13 mouse cellular contexts compared by ENCODE assay signal in the genomic region with DNA sequence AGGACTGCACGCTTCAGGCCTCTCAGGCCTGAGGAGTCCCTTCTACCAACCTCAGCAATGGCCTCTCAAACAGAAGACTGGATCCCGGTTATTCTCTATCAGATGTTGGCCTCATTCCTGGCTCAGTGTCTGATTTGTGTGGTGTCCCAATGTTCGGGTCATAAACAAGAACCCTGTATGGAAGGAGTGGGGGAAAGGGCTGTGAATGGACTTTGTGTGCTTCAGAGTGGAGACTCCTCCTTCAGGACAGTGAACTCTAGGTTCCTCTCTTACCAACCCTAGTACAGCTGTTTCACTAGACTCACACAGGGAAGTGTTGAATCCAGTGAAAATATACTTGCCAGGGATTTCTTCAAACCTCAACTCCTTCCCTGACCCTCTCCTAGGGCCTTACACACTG. TPM values are rescaled to one million over a fixed set of nuclear protein-coding genes. Genes with fewer than 3 reads are reported as not detected.
A peak's percentile ranks its signal among the peaks of the same experiment; 100 is the strongest.
DNase-seq lines count a peak whose midpoint lies in the region; ATAC-seq and TF ChIP-seq lines count a peak whose summit lies in the region.
"Had no signal": no experiment of that assay in that cellular context is flagged by ENCODE, and none has a peak within 500 bp of the region (broad histone marks: within the 10 kb centered on the region; RNA-seq: fewer than 3 reads in every experiment).

No protein-coding gene starts in this region.

- H3K4me2 ChIP-seq in kidney, embryonic 15.5 days, result no peak overlapping the region
- H3K4me2 ChIP-seq in embryonic facial prominence, embryonic 13.5 days, result 0 out of 2 replicates have a peak overlapping the region, but pooled peaks have one; percentile 32
- H3K4me2 ChIP-seq in limb, embryonic 14.5 days (replicated peaks; ENCODE audit: low read depth, low read length, severe bottlenecking), result no peak overlapping the region

- no peak for DNase-seq in gastrocnemius, adult 2 months
- no peak for DNase-seq in gastrocnemius, adult 18-20 months (ENCODE audit: low spot score)
- no peak for DNase-seq in kidney, postnatal 14 days
- no peak for DNase-seq in limb, embryonic 14.5 days (ENCODE audit: low spot score)
- DNase-seq in left cerebral cortex, adult 11 months (ENCODE audit: low spot score), result no peak
- DNase-seq: adrenal gland, postnatal 10 days; cerebellum, adult 11 months; thymus, postnatal 14 days had no signal

- no peak for TF ChIP-seq POLR2A in limb, embryonic 14.5 days (IDR thresholded peaks at IDR 0.05; ENCODE audit: borderline replicate concordance, extremely low read depth, insufficient read depth, insufficient read length)

- H3K4me1 ChIP-seq in kidney, embryonic 15.5 days, result no peaks in the 10 kb centered on the region
- H3K4me1 ChIP-seq in embryonic facial prominence, embryonic 13.5 days, result peaks cover 27% of the 10 kb centered on the region
- peaks cover 38% of the 10 kb centered on the region for H3K4me1 ChIP-seq in limb, embryonic 14.5 days (ENCODE audit: control insufficient read depth, insufficient read depth, low read length)

- no peaks in the 10 kb centered on the region for H3K36me3 ChIP-seq in kidney, embryonic 15.5 days
- H3K36me3 ChIP-seq in embryonic facial prominence, embryonic 13.5 days, result no peaks in the 10 kb centered on the region
- H3K36me3 ChIP-seq in limb, embryonic 14.5 days (ENCODE audit: control insufficient read depth, insufficient read depth, low read length), result no peaks in the 10 kb centered on the region

- H3K9me3 ChIP-seq in kidney, embryonic 15.5 days (replicated peaks), result no peaks in the 10 kb centered on the region
- H3K9me3 ChIP-seq in embryonic facial prominence, embryonic 13.5 days, result no peaks in the 10 kb centered on the region
- no peaks in the 10 kb centered on the region for H3K9me3 ChIP-seq in limb, embryonic 14.5 days (ENCODE audit: control insufficient read depth, low read length)

- no peak overlapping the region for H3K9ac ChIP-seq in kidney, embryonic 15.5 days
- no peak overlapping the region for H3K9ac ChIP-seq in embryonic facial prominence, embryonic 13.5 days
- no peak overlapping the region for H3K9ac ChIP-seq in limb, embryonic 14.5 days (ENCODE audit: low read depth, low read length, severe bottlenecking)

- peaks cover 22% of the 10 kb centered on the region; the same call in 1 of the 2 replicates for H3K27me3 ChIP-seq in kidney, embryonic 15.5 days
- H3K27me3 ChIP-seq in embryonic facial prominence, embryonic 13.5 days, result peaks cover 7% of the 10 kb centered on the region; the same call in 1 of the 2 replicates
- no peaks in the 10 kb centered on the region for H3K27me3 ChIP-seq in limb, embryonic 14.5 days (ENCODE audit: control insufficient read depth, insufficient read depth, low read length)

- ATAC-seq in kidney, embryonic 15.5 days (replicated peaks; ENCODE audit: low FRiP score), result no peak
- no peak for ATAC-seq in embryonic facial prominence, embryonic 13.5 days (ENCODE audit: insufficient number of reproducible peaks, insufficient read depth, low FRiP score, low TSS enrichment, low read depth)
- no peak for ATAC-seq in limb, embryonic 14.5 days (ENCODE audit: low FRiP score, low read depth)
- no peak for ATAC-seq in megakaryocyte, adult 5-6 weeks (ENCODE audit: poor library complexity, severe bottlenecking)

- 78% methylated on average over 3 of the region's 3 CpGs for WGBS in kidney, embryonic 15.5 days
- 54% methylated on average over 3 of the region's 3 CpGs for WGBS in embryonic facial prominence, embryonic 13.5 days
- WGBS in limb, embryonic 14.5 days, result 49% methylated on average over 3 of the region's 3 CpGs

- intact Hi-C loops in gastrocnemius, adult 2 months (cut with DNase I), result no loop called here

- TF ChIP-seq CTCF in gastrocnemius, adult 2 months (IDR thresholded peaks at IDR 0.05), result no peak

- no peak overlapping the region for H3K4me3 ChIP-seq in gastrocnemius, adult 2 months
- no peak overlapping the region for H3K4me3 ChIP-seq in kidney, embryonic 15.5 days (replicated peaks)
- no peak overlapping the region for H3K4me3 ChIP-seq in embryonic facial prominence, embryonic 13.5 days
- no peak overlapping the region for H3K4me3 ChIP-seq in limb, embryonic 14.5 days (replicated peaks; ENCODE audit: low read length)

- peak overlapping the region; percentile 71 for H3K27ac ChIP-seq in gastrocnemius, adult 2 months
- H3K27ac ChIP-seq in kidney, embryonic 15.5 days, result 0 out of 2 replicates have a peak overlapping the region, but pooled peaks have one; percentile 41
- H3K27ac ChIP-seq in embryonic facial prominence, embryonic 13.5 days, result peak overlapping the region; percentile 96
- H3K27ac ChIP-seq in limb, embryonic 14.5 days (replicated peaks; ENCODE audit: low read depth, low read length), result peak overlapping the region; percentile 91

RNA-seq across cellular contexts. Expression of a gene that starts 9.5 kb away (rescaled TPM):
- 10 to 100 TPM in 1 of 2 experiments, 1 to 10 TPM in 1; 9.3 to 10.7 TPM for total RNA-seq in gastrocnemius, adult 2 months (2021)
- total RNA-seq in gastrocnemius, adult 18-20 months (2021), result 10 to 100 TPM in 1 of 2 experiments, 1 to 10 TPM in 1; 9.7 to 12.3 TPM
- polyA plus RNA-seq in kidney, embryonic 15.5 days (2015; fragmentation: Nextera tagmentation; extraction: Ambion mirVana), result 66.0 and 71.5 TPM in 2 replicates
- 83.0 and 96.2 TPM in 2 replicates for polyA plus RNA-seq in embryonic facial prominence, embryonic 13.5 days (2015; fragmentation: Nextera tagmentation; extraction: Ambion mirVana)
- polyA plus RNA-seq in limb, embryonic 14.5 days (2012; rRNA removed), result 39.6 and 48.7 TPM in 2 replicates
- 56.1 and 61.6 TPM in 2 replicates for polyA plus RNA-seq in limb, embryonic 14.5 days (2014; fragmentation: Nextera tagmentation; extraction: Ambion mirVana)
- 15.7 and 19.7 TPM in 2 replicates for total RNA-seq in megakaryocyte, adult 5-6 weeks (2015)
- 21.9 and 24.8 TPM in 2 replicates for total RNA-seq in megakaryocyte, adult 5-6 weeks (2017)

RNA-seq across cellular contexts. Expression of a gene that starts 15.1 kb away (rescaled TPM):
- 10 to 100 TPM; 37.5 to 70.6 TPM for total RNA-seq in gastrocnemius, adult 2 months (2021)
- total RNA-seq in gastrocnemius, adult 18-20 months (2021), result 10 to 100 TPM; 43.9 to 70.1 TPM
- 90.8 and 96.4 TPM in 2 replicates for polyA plus RNA-seq in kidney, embryonic 15.5 days (2015; fragmentation: Nextera tagmentation; extraction: Ambion mirVana)
- 121 and 154 TPM in 2 replicates for polyA plus RNA-seq in embryonic facial prominence, embryonic 13.5 days (2015; fragmentation: Nextera tagmentation; extraction: Ambion mirVana)
- polyA plus RNA-seq in limb, embryonic 14.5 days (2012; rRNA removed), result 399 and 527 TPM in 2 replicates
- 223 and 226 TPM in 2 replicates for polyA plus RNA-seq in limb, embryonic 14.5 days (2014; fragmentation: Nextera tagmentation; extraction: Ambion mirVana)
- total RNA-seq in megakaryocyte, adult 5-6 weeks (2015), result 3.0 and 7.7 TPM in 2 replicates
- 0.45 and 0.48 TPM in 2 replicates for total RNA-seq in megakaryocyte, adult 5-6 weeks (2017)

RNA-seq across cellular contexts. Expression of a gene that starts 33.2 kb away (rescaled TPM):
- not detected for total RNA-seq in gastrocnemius, adult 2 months (2021)
- not detected for total RNA-seq in gastrocnemius, adult 18-20 months (2021)
- 0.26 TPM in 1 of 2 replicates, not detected in the other for polyA plus RNA-seq in kidney, embryonic 15.5 days (2015; fragmentation: Nextera tagmentation; extraction: Ambion mirVana)
- polyA plus RNA-seq in embryonic facial prominence, embryonic 13.5 days (2015; fragmentation: Nextera tagmentation; extraction: Ambion mirVana), result 0.55 TPM in 1 of 2 replicates, not detected in the other
- 0.83 and 0.87 TPM in 2 replicates for polyA plus RNA-seq in limb, embryonic 14.5 days (2012; rRNA removed)
- 0.93 and 0.99 TPM in 2 replicates for polyA plus RNA-seq in limb, embryonic 14.5 days (2014; fragmentation: Nextera tagmentation; extraction: Ambion mirVana)
- not detected in 2 replicates for total RNA-seq in megakaryocyte, adult 5-6 weeks (2015)
- not detected in 2 replicates for total RNA-seq in megakaryocyte, adult 5-6 weeks (2017)
- total RNA-seq: adrenal gland, postnatal 10 days; gastrocnemius, adult 8-10 months; left cerebral cortex, adult 18-20 months had no signal

RNA-seq across cellular contexts. Expression of a gene that starts 34.6 kb away (rescaled TPM):
- 10 to 100 TPM; 10.1 to 12.7 TPM for total RNA-seq in gastrocnemius, adult 2 months (2021)
- total RNA-seq in gastrocnemius, adult 18-20 months (2021), result 10 to 100 TPM; 10.6 to 10.7 TPM
- polyA plus RNA-seq in kidney, embryonic 15.5 days (2015; fragmentation: Nextera tagmentation; extraction: Ambion mirVana), result 0.31 and 0.36 TPM in 2 replicates
- polyA plus RNA-seq in embryonic facial prominence, embryonic 13.5 days (2015; fragmentation: Nextera tagmentation; extraction: Ambion mirVana), result 0.24 and 0.28 TPM in 2 replicates
- polyA plus RNA-seq in limb, embryonic 14.5 days (2012; rRNA removed), result 0.77 and 0.79 TPM in 2 replicates
- polyA plus RNA-seq in limb, embryonic 14.5 days (2014; fragmentation: Nextera tagmentation; extraction: Ambion mirVana), result 0.64 and 0.65 TPM in 2 replicates
- not detected in 2 replicates for total RNA-seq in megakaryocyte, adult 5-6 weeks (2015)
- total RNA-seq in megakaryocyte, adult 5-6 weeks (2017), result not detected in 2 replicates

RNA-seq across cellular contexts. Expression of a gene that starts 57.4 kb away (rescaled TPM):
- under 1 TPM in 1 of 2 experiments, not detected in 1; 0.03 TPM for total RNA-seq in gastrocnemius, adult 2 months (2021)
- not detected for total RNA-seq in gastrocnemius, adult 18-20 months (2021)
- 0.06 TPM in 1 of 2 replicates, not detected in the other for polyA plus RNA-seq in kidney, embryonic 15.5 days (2015; fragmentation: Nextera tagmentation; extraction: Ambion mirVana)
- polyA plus RNA-seq in embryonic facial prominence, embryonic 13.5 days (2015; fragmentation: Nextera tagmentation; extraction: Ambion mirVana), result 0.21 and 0.30 TPM in 2 replicates
- 0.35 and 0.49 TPM in 2 replicates for polyA plus RNA-seq in limb, embryonic 14.5 days (2012; rRNA removed)
- polyA plus RNA-seq in limb, embryonic 14.5 days (2014; fragmentation: Nextera tagmentation; extraction: Ambion mirVana), result 0.12 and 0.25 TPM in 2 replicates
- total RNA-seq in megakaryocyte, adult 5-6 weeks (2015), result not detected in 2 replicates
- total RNA-seq in megakaryocyte, adult 5-6 weeks (2017), result not detected in 2 replicates
- total RNA-seq: gastrocnemius, adult 8-10 months had no signal

Comparison
In these comparisons a context has a peak if more than half of its experiments do, and no peak if none do; other contexts are left out.
1. H3K27ac ChIP-seq: peak in every context shown above with its lines; median percentile 96 in embryonic facial prominence, embryonic 13.5 days; 91 in limb, embryonic 14.5 days; 71 in gastrocnemius, adult 2 months; 41 in kidney, embryonic 15.5 days.
2. RNA of a gene that starts 15.1 kb away (total RNA-seq): 37.5 to 70.6 TPM in gastrocnemius, adult 2 months and 43.9 to 70.1 TPM in gastrocnemius, adult 18-20 months; 0.45 to 7.7 TPM in megakaryocyte, adult 5-6 weeks; every median in the first group is over 4 times any median in the second.